Mouse (Mus musculus): ENCODE data around the gene Cramp1l. TPM values are rescaled to one million over a fixed set of nuclear protein-coding genes. Genes with fewer than 3 reads are reported as not detected.

Gene Cramp1l
- polyA plus RNA-seq (2016; fragmentation: Nextera tagmentation; extraction: Ambion mirVana), result 12.8 and 14.6 TPM in 2 replicates

- Histone ChIP-seq H3K9me3 (no peaks in the 10 kb centered on the region), H3K4me1 (peaks cover 15% of the 10 kb centered on the region), H3K27ac (peak within 1 kb of the TSS; percentile 85), H3K9ac (peak within 1 kb of the TSS; percentile 94), H3K4me2 (peak within 1 kb of the TSS; percentile 95), H3K27me3 (no peaks in the 10 kb centered on the region), H3K4me3 (replicated peaks) (peak within 1 kb of the TSS; percentile 100), H3K36me3 (replicated peaks) (peaks cover 18% of the 10 kb centered on the region)
- WGBS, result under 1% methylated on average over 62 of the region's 62 CpGs
- ATAC-seq (ENCODE audit: low FRiP score), result peak; percentile 98
These were observed at the start of gene Cramp1l, which contains the start of gene Ift140 for GRCm38 (mm10) chr17:25015655-25016291. Cramp1l (minus strand) TSS chr17:25015788. Ift140 (plus strand) TSS chr17:25016085.

DNA sequence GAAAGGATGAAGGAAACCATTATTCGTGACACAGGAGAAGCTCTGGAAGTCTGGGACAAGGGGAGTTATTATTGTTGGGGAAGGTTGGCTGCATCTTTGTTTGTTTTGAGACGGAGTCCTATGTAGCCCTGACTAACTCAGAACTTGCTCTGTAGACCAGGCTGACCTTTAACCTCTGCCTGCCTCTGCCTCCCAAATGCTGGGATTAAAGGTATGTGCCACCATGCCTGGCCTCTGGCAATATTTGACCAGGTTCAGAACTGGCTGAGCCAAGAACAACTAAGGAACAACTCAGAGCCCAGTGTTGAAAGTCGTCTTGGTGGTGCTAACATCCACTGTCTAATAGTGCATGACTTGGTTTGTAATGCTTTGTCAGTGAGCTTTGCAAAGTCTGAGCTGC is 49.6 kb upstream of the Cramp1l start:
- no peaks in the 10 kb centered on the region for H3K27me3 ChIP-seq
- no peak overlapping the region for H3K9ac ChIP-seq
- peaks cover 25% of the 10 kb centered on the region for H3K36me3 ChIP-seq (replicated peaks)
- ATAC-seq (ENCODE audit: low FRiP score), result no peak
- no peak overlapping the region for H3K4me3 ChIP-seq (replicated peaks)
- no peak overlapping the region for H3K27ac ChIP-seq
- no peak overlapping the region for H3K4me2 ChIP-seq
- WGBS, result 93% methylated on average over 3 of the region's 3 CpGs
- H3K4me1 ChIP-seq, result no peaks in the 10 kb centered on the region
- H3K9me3 ChIP-seq, result no peaks in the 10 kb centered on the region

DNA sequence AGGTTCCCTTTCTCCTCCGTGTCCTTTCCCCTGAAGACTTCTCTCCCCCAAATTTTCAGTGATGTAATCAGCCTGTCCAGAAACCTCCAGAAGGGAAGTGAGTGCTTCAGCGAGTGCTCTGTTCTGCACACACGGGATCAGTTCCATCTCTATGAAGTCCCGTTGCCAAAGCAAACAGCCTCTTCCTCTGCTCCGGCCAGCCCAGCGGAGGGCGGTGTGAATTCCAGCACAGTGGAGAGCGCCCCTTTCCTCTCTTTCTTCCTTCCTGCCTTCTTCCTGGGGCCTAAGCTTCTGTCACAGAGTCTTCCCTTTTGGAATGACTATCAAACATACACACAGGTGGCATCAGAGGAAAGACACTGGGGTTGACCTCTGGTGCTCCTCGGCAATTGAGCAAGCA is 48.8 kb upstream of the Cramp1l start:
- Histone ChIP-seq H3K9me3 (no peaks in the 10 kb centered on the region), H3K27me3 (no peaks in the 10 kb centered on the region), H3K27ac (no peak overlapping the region), H3K4me3 (replicated peaks) (no peak overlapping the region), H3K9ac (no peak overlapping the region), H3K4me2 (no peak overlapping the region), H3K4me1 (no peaks in the 10 kb centered on the region), H3K36me3 (replicated peaks) (peaks cover 22% of the 10 kb centered on the region)
- ATAC-seq (ENCODE audit: low FRiP score), result no peak
- 81% methylated on average over 9 of the region's 9 CpGs for WGBS

- Histone ChIP-seq H3K27ac (no peak overlapping the region), H3K36me3 (replicated peaks) (peaks cover 25% of the 10 kb centered on the region), H3K9ac (no peak overlapping the region), H3K9me3 (no peaks in the 10 kb centered on the region), H3K27me3 (no peaks in the 10 kb centered on the region), H3K4me3 (replicated peaks) (no peak overlapping the region), H3K4me2 (no peak overlapping the region), H3K4me1 (no peaks in the 10 kb centered on the region)
- ATAC-seq (ENCODE audit: low FRiP score), result no peak
- WGBS, result 90% methylated on average over 12 of the region's 12 CpGs
These were observed 48.3 kb upstream of the Cramp1l start for GRCm38 (mm10) chr17:25063872-25064271.

DNA sequence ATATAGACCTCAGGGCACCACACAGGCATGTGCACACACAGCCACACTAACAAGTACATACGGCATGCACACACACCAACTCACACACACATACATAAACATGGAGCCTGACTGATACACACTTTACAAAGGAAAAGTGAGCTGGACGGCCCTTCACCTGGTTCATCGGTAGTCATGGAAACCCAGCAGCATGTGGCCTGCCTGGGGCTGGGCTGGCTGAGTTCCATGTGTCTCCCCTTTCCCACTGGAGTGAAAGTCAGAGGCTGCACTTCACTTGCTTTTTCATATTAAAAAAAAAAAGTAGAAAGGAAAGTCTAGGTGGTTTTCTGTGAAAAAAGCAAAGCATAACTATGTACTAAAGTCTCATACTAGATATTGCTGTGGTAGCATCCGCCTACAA is 47.7 kb upstream of the Cramp1l start:
- 86% methylated on average over 4 of the region's 4 CpGs for WGBS
- Histone ChIP-seq H3K27me3 (no peaks in the 10 kb centered on the region), H3K27ac (no peak overlapping the region), H3K9me3 (no peaks in the 10 kb centered on the region), H3K9ac (no peak overlapping the region), H3K4me3 (replicated peaks) (no peak overlapping the region), H3K36me3 (replicated peaks) (peaks cover 27% of the 10 kb centered on the region), H3K4me1 (no peaks in the 10 kb centered on the region), H3K4me2 (no peak overlapping the region)
- ATAC-seq (ENCODE audit: low FRiP score), result no peak

DNA sequence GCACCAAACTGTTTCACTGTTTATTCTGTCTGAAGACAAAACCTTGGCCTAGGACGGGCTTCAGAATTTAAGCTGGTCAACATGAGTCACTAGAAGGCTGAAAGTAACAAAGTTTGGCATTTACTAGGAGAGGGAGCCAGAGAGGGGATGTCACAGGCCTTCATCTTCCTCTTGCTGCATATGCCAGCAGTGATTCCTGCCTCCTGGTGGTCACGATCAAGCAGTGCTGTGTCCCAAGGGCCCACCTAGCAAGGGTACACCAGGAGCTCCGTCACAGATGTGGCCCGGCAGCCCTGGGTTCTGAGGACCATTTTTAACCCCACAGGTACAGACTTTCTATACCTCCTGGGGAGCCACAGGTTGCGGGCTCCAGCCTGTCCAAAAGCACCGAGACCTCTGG is 41.5 kb upstream of the Cramp1l start:
- Histone ChIP-seq H3K27ac (no peak overlapping the region), H3K27me3 (no peaks in the 10 kb centered on the region), H3K4me2 (no peak overlapping the region), H3K4me3 (replicated peaks) (no peak overlapping the region), H3K4me1 (no peaks in the 10 kb centered on the region), H3K9me3 (no peaks in the 10 kb centered on the region), H3K36me3 (replicated peaks) (peaks cover 49% of the 10 kb centered on the region), H3K9ac (no peak overlapping the region)
- ATAC-seq (ENCODE audit: low FRiP score), result no peak
- WGBS, result 90% methylated on average over 6 of the region's 6 CpGs

- WGBS, result 84% methylated on average over 9 of the region's 9 CpGs
- no peaks in the 10 kb centered on the region for H3K27me3 ChIP-seq
- H3K4me3 ChIP-seq (replicated peaks), result no peak overlapping the region
- H3K4me1 ChIP-seq, result no peaks in the 10 kb centered on the region
- no peak overlapping the region for H3K4me2 ChIP-seq
- no peaks in the 10 kb centered on the region for H3K9me3 ChIP-seq
- H3K27ac ChIP-seq, result no peak overlapping the region
- H3K36me3 ChIP-seq (replicated peaks), result peaks cover 51% of the 10 kb centered on the region
- no peak overlapping the region for H3K9ac ChIP-seq
- no peak for ATAC-seq (ENCODE audit: low FRiP score)
These were observed 37.7 kb upstream of the Cramp1l start for GRCm38 (mm10) chr17:25053274-25053673.

- 95% methylated on average over 5 of the region's 6 CpGs for WGBS
- Histone ChIP-seq H3K9ac (no peak overlapping the region), H3K27ac (no peak overlapping the region), H3K4me2 (no peak overlapping the region), H3K9me3 (no peaks in the 10 kb centered on the region), H3K4me1 (no peaks in the 10 kb centered on the region), H3K4me3 (replicated peaks) (no peak overlapping the region), H3K27me3 (no peaks in the 10 kb centered on the region), H3K36me3 (replicated peaks) (peaks cover 34% of the 10 kb centered on the region)
- no peak for ATAC-seq (ENCODE audit: low FRiP score)
These were observed 31.6 kb upstream of the Cramp1l start for GRCm38 (mm10) chr17:25047143-25047542.

GRCm38 (mm10) chr17:25045281-25045680 is 29.7 kb upstream of the Cramp1l start:
- H3K9ac ChIP-seq, result no peak overlapping the region
- H3K9me3 ChIP-seq, result no peaks in the 10 kb centered on the region
- H3K4me2 ChIP-seq, result no peak overlapping the region
- H3K36me3 ChIP-seq (replicated peaks), result peaks cover 28% of the 10 kb centered on the region
- no peaks in the 10 kb centered on the region for H3K27me3 ChIP-seq
- no peaks in the 10 kb centered on the region for H3K4me1 ChIP-seq
- 87% methylated on average over 4 of the region's 4 CpGs for WGBS
- H3K4me3 ChIP-seq (replicated peaks), result no peak overlapping the region
- H3K27ac ChIP-seq, result no peak overlapping the region
- no peak for ATAC-seq (ENCODE audit: low FRiP score)

- no peak overlapping the region for H3K9ac ChIP-seq
- no peak overlapping the region for H3K4me2 ChIP-seq
- WGBS, result 76% methylated on average over 7 of the region's 7 CpGs
- H3K27ac ChIP-seq, result no peak overlapping the region
- H3K4me3 ChIP-seq (replicated peaks), result no peak overlapping the region
- H3K36me3 ChIP-seq (replicated peaks), result peaks cover 26% of the 10 kb centered on the region
- no peaks in the 10 kb centered on the region for H3K4me1 ChIP-seq
- no peaks in the 10 kb centered on the region for H3K27me3 ChIP-seq
- ATAC-seq (ENCODE audit: low FRiP score), result no peak
- no peaks in the 10 kb centered on the region for H3K9me3 ChIP-seq
These were observed 29.3 kb upstream of the Cramp1l start for GRCm38 (mm10) chr17:25044879-25045278.

DNA sequence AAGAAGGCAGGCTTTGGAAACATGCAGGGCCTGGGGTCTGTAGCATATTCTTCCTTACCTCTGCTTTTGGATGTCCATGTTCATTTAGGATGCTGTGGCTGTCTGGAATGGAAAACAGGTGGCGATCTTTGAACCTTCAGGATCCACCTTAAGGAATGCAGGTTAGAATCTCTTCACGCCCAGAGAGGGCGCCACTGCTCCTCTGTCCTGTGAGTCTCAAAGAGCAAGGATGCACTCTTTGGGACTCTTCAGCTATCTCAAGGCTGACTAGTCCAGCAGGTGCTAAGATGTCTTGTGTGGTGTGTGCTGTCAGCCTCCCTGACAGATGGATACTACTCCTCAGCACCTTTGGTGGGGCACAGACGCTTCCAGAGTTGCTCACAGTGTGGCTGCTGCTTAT is 20.6 kb upstream of the Cramp1l start:
- Histone ChIP-seq H3K27me3 (no peaks in the 10 kb centered on the region), H3K36me3 (replicated peaks) (peaks cover 41% of the 10 kb centered on the region), H3K4me2 (no peak overlapping the region), H3K27ac (no peak overlapping the region), H3K9ac (no peak overlapping the region), H3K4me1 (no peaks in the 10 kb centered on the region), H3K4me3 (replicated peaks) (no peak overlapping the region), H3K9me3 (no peaks in the 10 kb centered on the region)
- no peak for ATAC-seq (ENCODE audit: low FRiP score)
- 68% methylated on average over 4 of the region's 4 CpGs for WGBS

DNA sequence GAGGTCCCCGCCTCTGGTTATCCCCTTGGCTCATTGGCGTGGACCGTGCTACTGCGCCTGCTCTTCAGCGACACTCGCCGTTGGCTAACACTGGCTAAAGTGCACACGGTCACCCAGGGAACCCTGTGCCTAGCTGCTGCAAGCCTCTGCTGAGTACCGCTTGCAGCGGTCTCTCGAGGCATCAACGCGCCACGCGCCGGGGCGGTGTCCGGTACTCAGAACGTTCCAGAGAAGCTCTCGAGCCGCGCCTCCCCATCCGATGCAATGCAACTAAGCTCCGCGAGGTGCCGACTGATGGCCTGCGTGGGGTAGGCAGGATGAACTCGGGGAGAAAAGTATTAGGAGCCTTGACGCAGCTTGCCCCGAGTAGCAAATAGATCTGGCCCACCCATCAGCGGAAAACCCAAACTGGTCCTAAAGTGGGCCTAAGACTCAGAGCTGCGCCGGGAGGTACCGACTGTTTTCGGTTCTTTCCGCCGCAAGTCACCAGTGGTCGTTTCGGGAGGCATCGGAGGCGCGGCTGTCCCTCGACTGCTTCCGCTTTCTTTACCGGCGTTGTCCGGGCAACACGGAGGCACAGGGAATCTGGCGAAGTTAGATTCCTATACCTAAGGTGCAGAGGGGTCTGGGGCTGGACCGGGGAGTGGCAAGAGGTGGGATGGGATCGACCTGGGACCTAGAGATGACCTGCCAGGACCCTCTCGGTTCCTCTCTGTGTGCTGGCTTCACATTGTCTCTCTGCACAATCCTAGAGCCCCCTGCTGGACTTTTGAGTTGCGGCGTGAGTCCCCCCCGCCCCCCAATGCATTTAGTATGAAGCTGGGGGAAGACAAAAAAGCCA is 924 bp upstream of the Cramp1l start:
- H3K9me3 ChIP-seq, result no peaks in the 10 kb centered on the region
- H3K4me1 ChIP-seq, result peaks cover 15% of the 10 kb centered on the region
- under 1% methylated on average over 55 of the region's 55 CpGs for WGBS

More for the DNA sequence above, 924 bp upstream of the Cramp1l start:
- H3K27ac ChIP-seq, result peak overlapping the region; percentile 85
- peak overlapping the region; percentile 100 for H3K4me3 ChIP-seq (replicated peaks)
- H3K27me3 ChIP-seq, result no peaks in the 10 kb centered on the region
- H3K9ac ChIP-seq, result peak overlapping the region; percentile 80
- H3K4me2 ChIP-seq, result peak overlapping the region; percentile 95
- H3K36me3 ChIP-seq (replicated peaks), result peaks cover 12% of the 10 kb centered on the region
- ATAC-seq (ENCODE audit: low FRiP score), result peak; percentile 88
